Mouse (Mus musculus): ENCODE results near the gene Palm2.

- TF ChIP-seq EP300 (IDR thresholded peaks at IDR 0.05; ENCODE audit: low read depth) (no peak), CTCF (IDR thresholded peaks at IDR 0.05; ENCODE audit: low read depth) (no peak)
Measured at GRCm38 (mm10) chr4:57655966-57656365, 221.9 kb downstream of the Palm2 start.

All from liver, postnatal 0 days (tissue).